Mouse (Mus musculus): ENCODE data around the gene Plekhm1. TPM values are rescaled to one million over a fixed set of nuclear protein-coding genes. Genes with fewer than 3 reads are reported as not detected.
A peak's percentile ranks its signal among the peaks of the same experiment; 100 is the strongest.
"Not testable (repeated sequence)": the region's sequence is repeated elsewhere in the genome, so short reads cannot be mapped to it uniquely, and the experiment has no call there.

Gene Plekhm1
- polyA plus RNA-seq, 1 experiment from 2014 or later, result 7.7 TPM

DNA sequence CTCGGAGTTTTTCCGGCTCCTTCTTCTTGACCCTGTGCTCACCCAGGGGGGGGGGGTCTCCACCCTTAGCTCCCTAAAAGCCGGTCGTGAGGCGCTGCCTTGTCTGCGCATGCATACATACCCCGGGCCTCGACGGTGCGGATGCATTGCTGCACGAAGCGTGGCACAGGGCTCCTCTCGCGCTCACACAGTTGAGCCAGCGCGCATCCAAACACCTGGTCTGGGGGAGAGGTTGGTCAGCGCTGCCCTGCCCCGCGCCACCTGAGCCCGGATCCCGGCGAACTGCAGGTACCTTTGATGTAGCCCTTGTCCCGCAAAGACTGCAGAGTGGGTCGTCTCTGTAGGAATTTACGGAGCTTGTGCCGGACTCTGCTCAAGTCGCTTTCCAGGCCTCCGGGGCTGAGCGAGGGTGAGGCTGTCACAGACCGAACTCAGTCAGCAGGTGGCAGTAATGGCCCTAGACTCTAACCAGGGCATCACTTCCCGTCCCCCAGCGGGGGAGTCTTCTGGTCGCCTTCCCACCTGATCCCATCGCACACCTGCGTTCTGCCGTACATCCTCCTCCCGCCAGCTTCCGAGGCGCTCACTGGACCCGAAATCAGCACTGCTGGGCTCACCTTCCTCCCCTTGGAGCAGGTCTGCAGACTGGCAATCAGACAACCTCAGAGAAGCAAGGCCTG lies 78.6 kb downstream of the Plekhm1 start:
- H3K4me2 ChIP-seq, result peak overlapping the region; percentile 62
- peaks cover 31% of the 10 kb centered on the region for H3K27me3 ChIP-seq
- no peak overlapping the region for H3K27ac ChIP-seq
- no peaks in the 10 kb centered on the region for H3K36me3 ChIP-seq (ENCODE audit: poor library complexity, severe bottlenecking)
- 13% methylated on average over 40 of the region's 40 CpGs for WGBS
- H3K4me1 ChIP-seq, result peaks cover 21% of the 10 kb centered on the region
- H3K4me3 ChIP-seq, result peak overlapping the region; percentile 33
- no peak overlapping the region for H3K9ac ChIP-seq
- ATAC-seq, result no peak
- H3K9me3 ChIP-seq (replicated peaks), result no peaks in the 10 kb centered on the region

DNA sequence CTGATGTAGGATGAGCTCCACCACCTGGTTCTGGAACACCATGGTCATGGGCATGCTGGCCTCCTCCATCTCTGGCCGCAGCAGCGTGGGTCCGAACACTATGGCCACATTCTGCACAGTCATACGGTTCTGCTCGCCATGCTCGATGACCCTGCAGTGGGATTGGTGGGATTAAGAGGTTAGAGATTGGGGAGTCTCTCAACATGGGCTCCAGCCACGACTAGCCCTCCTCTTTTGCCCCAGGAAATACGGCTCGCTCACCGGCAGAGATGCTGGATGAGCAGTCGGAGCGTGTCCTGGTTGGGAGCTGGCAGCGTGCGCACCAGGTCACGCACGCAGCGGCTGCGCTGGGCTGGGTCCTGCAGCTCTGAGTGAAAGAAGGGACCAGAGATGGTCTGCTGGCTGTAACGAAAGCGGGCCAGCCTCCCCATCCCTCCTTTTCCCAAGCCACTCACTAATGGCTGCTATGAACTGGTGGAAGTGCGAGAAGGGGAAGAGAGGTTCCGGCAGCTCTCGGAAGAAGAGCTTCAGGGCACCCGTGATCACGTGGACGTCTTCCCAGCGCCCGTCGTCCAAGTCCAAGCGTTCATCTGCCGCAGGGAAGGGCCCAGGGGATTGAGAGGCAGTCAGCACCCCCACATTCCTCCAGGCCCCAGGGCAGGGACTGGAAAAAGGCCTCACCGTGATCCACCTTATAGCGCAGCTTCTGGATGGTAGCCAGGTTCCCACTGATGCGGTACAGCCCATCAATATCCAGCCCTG lies 79.4 kb downstream of the Plekhm1 start:
- Histone ChIP-seq H3K9ac (peak overlapping the region; percentile 50), H3K9me3 (replicated peaks) (no peaks in the 10 kb centered on the region), H3K4me2 (peak overlapping the region; percentile 62), H3K27ac (no peak overlapping the region), H3K36me3 (ENCODE audit: poor library complexity, severe bottlenecking) (no peaks in the 10 kb centered on the region), H3K27me3 (peaks cover 31% of the 10 kb centered on the region), H3K4me1 (peaks cover 21% of the 10 kb centered on the region), H3K4me3 (peak overlapping the region; percentile 33)
- ATAC-seq, result peak; percentile 37; the same call in 1 of the 2 replicates
- WGBS, result 34% methylated on average over 34 of the region's 34 CpGs

DNA sequence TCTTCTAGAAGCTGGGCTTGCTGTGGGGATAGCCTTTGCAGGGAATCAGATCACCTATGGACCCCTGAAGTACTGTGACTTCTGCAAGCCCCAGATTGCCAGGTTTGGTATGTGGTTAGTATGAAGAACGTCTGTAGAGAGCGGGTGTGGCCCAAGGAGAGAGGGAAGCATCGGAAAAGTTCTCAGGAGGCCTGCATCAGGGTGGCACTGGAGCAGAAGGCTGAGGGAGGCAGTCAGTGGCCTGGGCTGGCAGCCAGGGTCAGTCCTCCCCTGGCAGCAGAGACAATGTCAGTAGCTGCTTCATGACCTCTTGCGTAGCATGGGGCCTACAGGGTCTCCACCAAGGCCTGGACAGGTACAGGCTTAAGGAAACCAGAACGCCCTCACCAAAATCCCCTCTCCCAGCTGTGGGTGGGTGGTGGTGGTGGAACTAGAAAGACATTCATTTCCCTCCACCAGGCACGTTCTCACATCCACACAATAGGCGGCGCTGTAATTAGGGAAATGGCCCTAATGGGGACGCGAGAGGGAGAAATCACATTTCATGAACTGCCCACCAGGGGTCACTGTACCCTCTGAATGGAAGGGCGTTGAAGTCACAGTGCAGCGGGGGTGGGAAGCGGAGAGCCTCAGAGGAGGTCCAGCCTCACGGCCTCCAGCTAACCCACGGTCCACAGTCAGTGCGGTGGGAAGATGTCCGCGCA lies 80.1 kb downstream of the Plekhm1 start:
- no peaks in the 10 kb centered on the region for H3K36me3 ChIP-seq (ENCODE audit: poor library complexity, severe bottlenecking)
- H3K9me3 ChIP-seq (replicated peaks), result no peaks in the 10 kb centered on the region
- peaks cover 31% of the 10 kb centered on the region for H3K27me3 ChIP-seq
- H3K4me2 ChIP-seq, result peak overlapping the region; percentile 62
- peak; percentile 74 for ATAC-seq
- H3K4me3 ChIP-seq, result peak overlapping the region; percentile 33
- WGBS, result 25% methylated on average over 18 of the region's 18 CpGs
- H3K9ac ChIP-seq, result peak overlapping the region; percentile 50; the same call in 1 of the 2 replicates
- peaks cover 21% of the 10 kb centered on the region for H3K4me1 ChIP-seq
- no peak overlapping the region for H3K27ac ChIP-seq

DNA sequence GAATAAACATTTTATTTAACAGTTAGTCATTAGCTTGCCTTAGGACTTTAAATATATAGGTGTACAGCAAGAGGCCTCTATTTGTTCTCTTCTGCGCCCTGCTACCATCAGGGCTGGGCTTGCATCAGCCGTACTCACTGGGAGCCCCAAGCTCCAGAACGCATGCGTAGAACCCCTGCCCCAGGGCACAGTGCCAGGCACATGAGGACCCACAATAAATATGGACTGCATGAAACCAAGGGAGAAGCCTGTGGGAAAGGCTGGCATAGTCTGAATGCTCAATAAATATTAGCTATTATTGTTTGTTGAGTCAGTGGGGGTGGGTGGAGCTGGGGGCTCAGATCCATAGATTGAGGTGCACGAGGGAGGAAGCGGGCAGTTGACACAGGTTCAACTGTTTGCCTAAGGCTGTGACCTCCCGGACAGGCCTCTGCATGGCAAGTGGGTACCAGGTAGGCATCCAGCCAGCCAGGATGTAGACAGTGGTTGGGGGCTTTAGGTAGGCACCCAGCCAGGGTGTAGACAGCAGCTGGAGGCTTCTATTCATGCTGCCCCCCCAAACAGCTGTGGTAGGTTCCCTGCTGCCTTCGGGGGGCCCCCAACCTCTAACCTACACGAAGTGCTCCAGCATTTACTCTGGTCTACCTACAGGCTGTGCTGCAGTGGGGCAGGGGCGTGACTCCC lies 80.8 kb downstream of the Plekhm1 start:
- 90% methylated on average over 10 of the region's 10 CpGs for WGBS
- Histone ChIP-seq H3K27ac (no peak overlapping the region), H3K9ac (no peak overlapping the region), H3K4me3 (no peak overlapping the region), H3K4me1 (peaks cover 21% of the 10 kb centered on the region), H3K36me3 (ENCODE audit: poor library complexity, severe bottlenecking) (no peaks in the 10 kb centered on the region), H3K27me3 (peaks cover 31% of the 10 kb centered on the region), H3K4me2 (no peak overlapping the region), H3K9me3 (replicated peaks) (no peaks in the 10 kb centered on the region)
- ATAC-seq, result no peak; the same call in 1 of the 2 replicates

DNA sequence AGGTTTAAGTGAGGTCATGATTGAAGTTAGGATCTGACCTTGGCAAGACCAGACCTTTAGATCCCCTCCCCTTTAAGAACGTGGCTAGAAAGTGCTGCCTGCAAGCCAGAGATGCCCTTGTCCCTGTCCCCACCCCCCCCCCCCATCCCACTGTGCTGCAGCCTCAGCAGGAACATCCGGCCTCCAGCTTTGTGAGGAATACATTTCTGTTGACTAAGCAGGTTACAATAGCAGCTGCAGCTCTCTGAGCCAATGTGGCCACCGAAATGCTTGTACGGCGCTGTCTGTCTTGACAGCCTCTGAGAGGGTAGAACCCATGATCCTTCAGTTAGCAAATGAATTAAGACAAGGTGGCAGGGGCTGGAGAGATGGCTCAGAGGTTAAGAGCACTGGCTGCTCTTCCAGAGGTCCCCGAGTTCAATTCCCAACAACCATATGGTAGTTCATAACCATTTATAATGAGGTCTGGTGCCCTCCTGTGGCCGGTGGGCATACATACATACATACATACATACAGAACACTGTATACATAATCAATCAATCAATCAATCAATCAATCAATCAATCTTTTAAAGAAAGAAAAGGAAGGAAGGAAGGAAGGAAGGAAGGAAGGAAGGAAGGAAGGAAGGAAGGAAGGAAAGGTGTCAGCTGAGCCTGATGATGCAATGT lies 81.7 kb downstream of the Plekhm1 start:
- H3K36me3 ChIP-seq (ENCODE audit: poor library complexity, severe bottlenecking), result no peaks in the 10 kb centered on the region
- no peak overlapping the region for H3K4me3 ChIP-seq
- no peak overlapping the region for H3K27ac ChIP-seq
- H3K9me3 ChIP-seq (replicated peaks), result no peaks in the 10 kb centered on the region
- H3K9ac ChIP-seq, result no peak overlapping the region
- peaks cover 21% of the 10 kb centered on the region for H3K4me1 ChIP-seq
- H3K27me3 ChIP-seq, result peaks cover 31% of the 10 kb centered on the region
- WGBS, result 74% methylated on average over 7 of the region's 7 CpGs
- ATAC-seq, result no peak
- no peak overlapping the region for H3K4me2 ChIP-seq

DNA sequence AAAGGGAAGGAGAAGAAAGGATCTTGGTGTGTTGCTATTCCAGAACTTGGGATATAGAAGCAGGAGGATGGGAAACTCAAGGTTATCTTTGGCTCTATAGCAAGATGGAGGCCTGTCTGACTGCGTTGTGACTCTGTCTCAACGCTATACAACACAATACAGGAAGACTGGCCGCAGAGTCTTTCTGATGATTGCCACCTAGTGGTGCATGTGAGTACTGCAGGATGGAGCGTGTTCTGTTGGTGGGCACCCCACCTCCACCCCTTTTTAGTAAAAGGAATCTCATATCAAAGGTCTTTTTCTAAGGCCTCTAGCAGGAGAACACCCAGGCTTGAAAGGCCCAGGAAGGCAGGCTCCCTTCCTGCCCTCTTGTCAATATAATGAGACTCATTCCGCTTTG lies 85.5 kb downstream of the Plekhm1 start:
- WGBS, result 12% methylated on average over 5 of the region's 5 CpGs
- Histone ChIP-seq H3K9ac (no peak overlapping the region), H3K4me2 (no peak overlapping the region), H3K9me3 (replicated peaks) (no peaks in the 10 kb centered on the region), H3K27me3 (peaks cover under 1% of the 10 kb centered on the region; the same call in 1 of the 2 replicates), H3K36me3 (ENCODE audit: poor library complexity, severe bottlenecking) (no peaks in the 10 kb centered on the region), H3K4me1 (peaks cover 9% of the 10 kb centered on the region), H3K27ac (no peak overlapping the region), H3K4me3 (no peak overlapping the region)
- no peak for ATAC-seq

DNA sequence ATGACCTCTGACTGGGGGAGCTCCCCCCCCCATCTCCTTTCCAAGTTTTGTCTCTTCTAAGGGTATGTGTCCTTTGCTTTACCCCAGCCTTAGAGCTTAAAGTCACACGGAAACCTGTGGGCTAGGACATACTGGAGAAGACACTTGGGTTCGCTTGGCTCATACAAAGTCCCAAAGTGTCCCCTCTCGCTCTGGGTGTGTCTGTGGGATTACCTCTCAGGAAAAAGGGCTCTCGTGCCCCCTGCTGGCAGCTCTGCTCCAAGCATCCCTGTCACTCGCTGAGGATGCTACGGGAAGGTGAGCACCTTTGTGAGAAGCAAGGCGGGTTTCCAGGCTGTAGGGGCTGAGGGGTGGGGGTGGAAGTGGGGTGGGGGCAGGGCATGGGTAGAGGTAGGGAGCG lies 87.3 kb downstream of the Plekhm1 start:
- H3K27ac ChIP-seq, result no peak overlapping the region
- no peaks in the 10 kb centered on the region for H3K27me3 ChIP-seq
- no peaks in the 10 kb centered on the region for H3K36me3 ChIP-seq (ENCODE audit: poor library complexity, severe bottlenecking)
- H3K4me3 ChIP-seq, result no peak overlapping the region
- WGBS, result 12% methylated on average over 8 of the region's 8 CpGs
- peak; percentile 62 for ATAC-seq
- no peak overlapping the region; the same call in 1 of the 2 replicates for H3K4me2 ChIP-seq
- no peak overlapping the region for H3K9ac ChIP-seq
- H3K4me1 ChIP-seq, result peaks cover 14% of the 10 kb centered on the region
- H3K9me3 ChIP-seq (replicated peaks), result no peaks in the 10 kb centered on the region

DNA sequence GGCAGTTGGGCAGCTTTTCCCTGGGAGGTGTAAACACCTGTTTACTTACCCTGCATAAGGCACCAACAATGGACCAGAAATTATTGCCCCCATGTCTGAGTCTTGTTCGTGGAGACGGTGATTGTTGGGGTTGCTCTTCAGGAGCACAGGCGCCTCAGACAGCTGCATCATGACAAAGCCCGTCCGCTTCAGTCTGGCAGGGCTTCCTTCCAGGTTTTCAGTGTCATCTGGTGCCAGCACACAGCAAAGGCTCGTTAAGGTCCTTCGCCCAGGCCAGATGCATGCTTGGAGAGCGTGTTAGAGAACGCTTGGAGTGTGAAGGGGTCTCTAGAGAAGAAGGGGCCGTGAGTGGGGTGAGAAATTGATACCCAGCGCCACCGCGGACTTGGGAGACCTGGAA lies 87.8 kb downstream of the Plekhm1 start:
- H3K9ac ChIP-seq, result no peak overlapping the region
- no peaks in the 10 kb centered on the region for H3K27me3 ChIP-seq
- H3K27ac ChIP-seq, result no peak overlapping the region
- whole genome bisulfite sequencing, result 54% methylated on average over 13 of the region's 13 CpGs
- H3K9me3 ChIP-seq (replicated peaks), result no peaks in the 10 kb centered on the region
- ATAC-seq, result peak; percentile 42; the same call in 1 of the 2 replicates
- H3K4me1 ChIP-seq, result peaks cover 14% of the 10 kb centered on the region
- no peaks in the 10 kb centered on the region for H3K36me3 ChIP-seq (ENCODE audit: poor library complexity, severe bottlenecking)
- H3K4me3 ChIP-seq, result no peak overlapping the region
- H3K4me2 ChIP-seq, result no peak overlapping the region

DNA sequence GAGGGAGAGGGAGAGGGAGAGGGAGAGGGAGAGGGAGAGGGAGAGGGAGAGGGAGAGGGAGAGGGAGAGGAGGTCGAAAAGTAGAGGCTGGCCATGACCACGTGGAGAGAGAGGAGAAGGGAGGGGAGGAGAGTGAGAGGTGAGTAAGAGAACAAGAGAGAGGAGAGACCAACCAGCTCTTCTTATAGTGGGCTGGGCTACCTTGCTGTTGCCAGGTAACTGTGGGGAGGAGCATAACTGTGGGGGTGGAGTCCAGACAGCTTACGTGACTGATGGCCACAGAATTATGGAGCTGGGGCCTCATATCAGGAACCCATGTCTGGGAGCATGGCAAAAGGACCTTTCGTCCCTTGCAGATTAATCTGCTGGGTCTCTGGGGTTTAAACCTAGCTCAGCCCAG lies 89.7 kb downstream of the Plekhm1 start:
- WGBS, result 49% methylated on average over 4 of the region's 4 CpGs
- not testable (repeated sequence) for H3K4me2 ChIP-seq; H3K4me3 ChIP-seq; H3K9ac ChIP-seq; H3K27ac ChIP-seq; ATAC-seq; H3K9me3 ChIP-seq (replicated peaks); H3K27me3 ChIP-seq; H3K36me3 ChIP-seq (ENCODE audit: poor library complexity, severe bottlenecking)
- peaks cover 14% of the 10 kb centered on the region for H3K4me1 ChIP-seq

DNA sequence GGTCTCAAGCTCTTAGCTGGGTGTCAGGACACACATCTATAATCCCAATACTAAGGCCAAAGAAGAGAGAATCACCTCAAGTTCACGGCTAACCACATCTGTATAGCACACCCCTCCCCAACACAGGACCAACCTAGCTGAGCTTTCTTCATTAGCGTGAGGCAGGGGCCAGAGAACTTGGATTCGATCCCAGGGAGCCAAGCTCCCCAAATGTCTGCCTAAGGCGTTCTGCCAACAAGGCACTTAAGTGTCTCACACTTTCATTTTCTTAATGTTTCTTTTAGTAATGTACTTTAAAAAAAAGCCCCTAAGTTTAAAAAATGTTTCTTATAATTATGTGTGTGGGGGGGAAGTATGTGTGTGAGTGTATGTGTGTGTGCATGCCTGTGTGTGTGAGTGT lies 91.8 kb downstream of the Plekhm1 start:
- H3K4me1 ChIP-seq, result peaks cover 14% of the 10 kb centered on the region
- no peak overlapping the region for H3K27ac ChIP-seq
- 58% methylated on average over 4 of the region's 4 CpGs for WGBS
- no peak for ATAC-seq
- no peak overlapping the region for H3K9ac ChIP-seq
- no peaks in the 10 kb centered on the region for H3K27me3 ChIP-seq
- H3K36me3 ChIP-seq (ENCODE audit: poor library complexity, severe bottlenecking), result no peaks in the 10 kb centered on the region
- H3K4me3 ChIP-seq, result no peak overlapping the region
- no peaks in the 10 kb centered on the region for H3K9me3 ChIP-seq (replicated peaks)
- H3K4me2 ChIP-seq, result no peak overlapping the region

DNA sequence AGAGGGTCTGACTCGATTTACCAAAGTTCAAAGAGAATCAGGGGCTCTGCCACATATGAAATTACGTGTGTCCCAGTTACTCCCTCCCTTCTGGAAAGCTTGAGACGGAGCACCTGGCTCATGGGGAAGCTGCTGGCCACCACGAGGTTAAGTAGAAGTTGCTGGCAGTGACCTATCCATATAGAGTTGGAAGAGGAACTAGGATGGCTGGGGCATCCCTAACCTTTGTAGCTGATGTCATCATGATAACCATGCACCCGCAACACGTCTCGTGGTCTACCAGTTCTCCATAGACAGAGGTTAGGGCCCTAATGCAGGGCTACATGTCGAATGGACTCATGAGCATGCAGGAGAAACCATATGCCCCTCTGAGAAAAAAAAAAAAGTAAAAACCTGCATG lies 92.3 kb downstream of the Plekhm1 start:
- Histone ChIP-seq H3K4me3 (no peak overlapping the region), H3K4me1 (peaks cover 14% of the 10 kb centered on the region), H3K27me3 (no peaks in the 10 kb centered on the region), H3K9ac (no peak overlapping the region), H3K27ac (no peak overlapping the region), H3K4me2 (no peak overlapping the region), H3K9me3 (replicated peaks) (no peaks in the 10 kb centered on the region), H3K36me3 (ENCODE audit: poor library complexity, severe bottlenecking) (no peaks in the 10 kb centered on the region)
- no peak for ATAC-seq
- 85% methylated on average over 8 of the region's 8 CpGs for WGBS
